Mouse (Mus musculus) forebrain, embryonic 10.5 days (tissue): ENCODE measurements around the gene Mief1. TPM values are rescaled to one million over a fixed set of nuclear protein-coding genes. Genes with fewer than 3 reads are reported as not detected.

Experiments used
- DNase-seq: peaks from one replicate; pipeline ENCODE4 v3.0.0-alpha.2; 2017; ENCODE audit warnings: low spot score; ENCODE audit errors: extremely low spot score
- H3K27ac ChIP-seq: fragments of 300-500 bp; sonication (generic); 2 replicates; pipeline ENCODE4 v1.5.1; 2016; ENCODE audit warnings: mild to moderate bottlenecking
- H3K27me3 ChIP-seq: fragments of 300-500 bp; sonication (generic); 2 replicates; pipeline ENCODE4 v1.6.1; 2016; ENCODE audit warnings: mild to moderate bottlenecking; ENCODE audit not compliant: poor library complexity, severe bottlenecking
- H3K36me3 ChIP-seq: fragments of 300-500 bp; sonication (generic); replicated peaks from 2 replicates; pipeline ENCODE4 v1.6.1; 2016; ENCODE audit warnings: mild to moderate bottlenecking, moderate library complexity
- H3K4me1 ChIP-seq: fragments of 300-500 bp; sonication (generic); 2 replicates; pipeline ENCODE4 v1.6.1; 2016
- H3K4me3 ChIP-seq: fragments of 300-500 bp; sonication (generic); 2 replicates; pipeline ENCODE4 v1.5.1; 2016; ENCODE audit warnings: mild to moderate bottlenecking, moderate library complexity
- H3K9me3 ChIP-seq: fragments of 300-500 bp; sonication (generic); 2 replicates; pipeline ENCODE4 v1.6.1; 2016; ENCODE audit warnings: mild to moderate bottlenecking, moderate library complexity
- WGBS: fragments of 180-500 bp; shearing (Covaris S2); methylation state at CpG from one replicate; pipeline ENCODE4 v1.1.7; 2016; 5-methylcytosine and 5-hydroxymethylcytosine counted together
- polyA plus RNA-seq: library from polyadenylated mRNA; unstranded; fragments of >200 nt; fragmentation: Nextera tagmentation; extraction: Ambion mirVana; gene quantifications from 2 replicates; pipeline ENCODE4 v1.2.1, GENCODE M21; 2016

Gene Mief1
- polyA plus RNA-seq, 1 experiment from 2014 or later: 48.2 TPM

DNA sequence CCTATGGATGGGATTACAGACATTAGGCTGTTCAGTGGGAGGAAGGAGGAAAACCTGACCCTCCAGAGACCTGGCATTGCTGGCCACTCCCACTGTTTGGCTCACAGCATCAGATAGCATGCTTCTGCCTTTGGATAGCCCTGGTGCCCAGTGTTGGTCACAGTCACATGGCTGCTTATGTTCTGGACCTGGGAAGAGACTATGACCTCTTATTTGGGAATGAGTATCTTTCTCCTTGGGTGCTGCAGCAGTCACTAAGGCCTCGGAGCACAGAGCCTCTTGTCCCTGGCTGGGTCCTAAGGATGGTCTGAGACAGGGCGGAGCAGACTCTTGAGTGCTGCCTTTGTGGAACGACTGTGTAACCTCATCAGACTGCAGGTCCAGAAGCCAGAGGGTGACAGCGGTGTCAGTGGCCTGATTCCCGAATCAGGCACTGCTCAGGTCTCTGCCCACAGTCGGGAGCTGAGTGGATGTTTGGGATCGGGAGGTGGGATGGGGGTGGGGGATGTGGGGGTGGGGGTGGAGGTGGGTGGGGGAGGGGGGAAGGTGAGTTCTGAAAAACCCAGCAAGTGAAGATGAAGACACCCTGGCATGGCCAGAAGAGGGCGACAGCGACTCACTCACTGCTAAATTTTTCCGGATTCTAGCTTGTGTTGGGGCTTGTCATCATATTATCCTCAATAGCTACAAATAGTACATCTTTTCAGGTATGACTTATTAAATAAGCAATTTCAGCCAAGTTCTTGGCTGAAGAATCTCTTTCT lies 17.9 kb upstream of the Mief1 start:
- Histone ChIP-seq H3K36me3 (peaks cover 32% of the 10 kb centered on the region), H3K4me3 (no peak overlapping the region), H3K27ac (no peak overlapping the region), H3K9me3 (no peaks in the 10 kb centered on the region), H3K4me1 (peaks cover 21% of the 10 kb centered on the region), H3K27me3 (no peaks in the 10 kb centered on the region)
- 18% methylated on average over 10 of the region's 10 CpGs for WGBS
- no peak for DNase-seq

DNA sequence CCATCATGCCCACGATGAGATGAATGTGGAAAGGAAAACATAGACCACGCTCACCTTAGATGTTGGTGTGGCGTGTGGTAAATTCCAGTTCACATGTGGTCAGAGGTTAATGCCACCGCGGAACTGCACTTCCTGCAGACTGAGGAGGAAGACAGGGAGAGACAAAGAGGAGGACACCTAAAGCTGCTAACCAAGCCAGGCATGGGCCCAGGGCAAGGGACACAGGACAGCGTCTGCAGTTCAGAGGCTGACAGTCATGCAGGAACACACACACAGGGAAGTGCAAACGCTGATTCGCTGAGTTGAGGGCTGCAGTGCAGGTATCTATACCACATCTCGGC lies 17.4 kb upstream of the Mief1 start:
- 65% methylated on average over 9 of the region's 9 CpGs for WGBS

DNA sequence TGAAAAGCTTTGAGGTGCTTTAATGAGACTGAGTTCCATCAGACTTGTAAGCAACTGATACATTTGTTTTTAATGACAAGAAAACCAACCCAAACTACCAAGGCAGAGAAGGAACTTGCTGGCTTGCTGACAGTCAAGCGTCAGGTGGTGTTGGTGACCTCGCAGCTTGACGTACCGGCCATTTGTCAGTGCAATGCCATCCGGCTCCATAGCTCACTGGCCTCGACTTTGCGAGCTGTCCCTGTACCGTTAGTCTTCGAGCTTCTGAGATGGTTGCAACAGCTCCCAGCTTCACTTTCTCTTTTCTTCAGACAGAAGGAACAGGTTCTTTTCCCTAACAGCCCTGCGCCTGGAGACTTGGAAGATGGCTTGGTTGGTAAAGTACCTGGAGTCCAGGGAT lies 16.3 kb upstream of the Mief1 start:
- Histone ChIP-seq H3K4me3 (no peak overlapping the region), H3K27ac (no peak overlapping the region), H3K36me3 (peaks cover 16% of the 10 kb centered on the region), H3K27me3 (no peaks in the 10 kb centered on the region), H3K9me3 (no peaks in the 10 kb centered on the region), H3K4me1 (peaks cover 21% of the 10 kb centered on the region)
- DNase-seq: no peak
- 91% methylated on average over 10 of the region's 10 CpGs for WGBS

More for the DNA sequence above, 17.4 kb upstream of the Mief1 start:
- Histone ChIP-seq H3K27ac (no peak overlapping the region), H3K9me3 (no peaks in the 10 kb centered on the region), H3K4me1 (peaks cover 21% of the 10 kb centered on the region), H3K27me3 (no peaks in the 10 kb centered on the region), H3K36me3 (peaks cover 27% of the 10 kb centered on the region), H3K4me3 (no peak overlapping the region)
- no peak for DNase-seq

DNA sequence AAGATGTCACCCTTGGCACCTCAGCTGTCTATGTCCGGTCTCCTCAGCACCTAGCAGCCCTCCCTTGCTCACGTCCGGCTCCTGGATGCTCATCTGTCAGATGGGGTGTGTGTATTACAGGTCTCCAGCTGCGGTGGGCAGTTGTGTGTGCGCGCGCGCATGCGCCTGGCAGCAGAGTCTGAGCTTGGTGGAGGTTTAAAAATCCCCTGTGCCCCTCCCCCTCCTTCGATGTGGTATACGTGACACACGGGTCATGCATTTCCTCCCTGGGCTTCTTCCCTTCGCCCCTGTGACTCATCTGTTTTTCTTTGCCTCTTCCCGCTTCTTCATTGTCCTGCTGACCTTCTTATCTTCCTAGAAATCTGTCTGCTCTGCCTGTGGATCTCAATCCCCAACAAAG lies 14.6 kb upstream of the Mief1 start:
- H3K4me3 ChIP-seq: 0 out of 2 replicates have a peak overlapping the region, but pooled peaks have one; percentile 7
- peak overlapping the region; percentile 70 for H3K27ac ChIP-seq
- H3K27me3 ChIP-seq: no peaks in the 10 kb centered on the region
- no peak for DNase-seq
- no peaks in the 10 kb centered on the region for H3K9me3 ChIP-seq
- H3K36me3 ChIP-seq: no peaks in the 10 kb centered on the region; the same call in 1 of the 2 replicates
- 48% methylated on average over 14 of the region's 14 CpGs for WGBS
- peaks cover 21% of the 10 kb centered on the region for H3K4me1 ChIP-seq

DNA sequence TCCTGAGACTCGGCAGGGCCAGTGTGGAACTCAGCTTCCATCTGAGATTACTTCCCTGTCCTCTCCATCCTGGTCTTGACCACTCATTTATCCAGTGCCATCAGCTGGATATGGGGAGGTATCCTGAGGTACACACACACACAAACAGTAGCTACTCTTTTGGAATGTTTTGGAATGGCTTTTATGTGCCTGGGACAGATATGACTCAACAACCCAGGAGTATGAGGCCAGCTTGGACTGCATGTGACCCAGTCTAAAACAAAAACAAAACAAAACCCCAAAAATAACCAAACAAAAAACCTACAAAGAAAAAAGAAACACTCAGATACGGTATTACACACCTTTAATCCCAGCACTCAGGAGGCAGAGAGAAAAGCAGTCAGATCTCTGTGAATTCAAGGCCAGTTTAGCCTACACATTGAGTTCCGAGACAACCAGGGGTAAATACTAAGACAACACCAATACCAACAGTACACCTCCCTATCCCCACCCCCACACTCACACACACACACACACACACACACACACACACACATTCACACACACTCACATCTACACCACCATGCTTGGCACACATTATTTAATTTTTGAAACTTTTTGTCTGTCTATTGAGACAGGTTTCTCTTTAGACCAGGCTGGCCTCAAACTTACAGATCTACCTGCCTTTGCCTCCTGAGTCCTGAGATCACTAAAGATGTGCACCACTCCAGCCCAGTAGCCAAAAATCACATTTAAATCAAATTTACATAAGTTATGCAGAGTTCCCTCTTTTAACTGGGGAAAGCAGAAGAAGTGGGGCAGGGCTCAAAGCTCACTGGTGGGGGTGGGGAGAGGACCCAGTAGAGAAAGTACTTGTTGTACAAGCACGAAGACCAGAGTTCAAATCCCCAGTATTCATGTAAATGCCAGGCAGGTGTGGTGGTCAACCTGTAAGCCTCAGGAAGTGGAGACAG lies 13.8 kb upstream of the Mief1 start:
- Histone ChIP-seq H3K9me3 (no peaks in the 10 kb centered on the region), H3K36me3 (no peaks in the 10 kb centered on the region), H3K27me3 (no peaks in the 10 kb centered on the region), H3K4me1 (peaks cover 21% of the 10 kb centered on the region), H3K27ac (peak overlapping the region; percentile 70), H3K4me3 (no peak overlapping the region)
- 77% methylated on average over 4 of the region's 4 CpGs for WGBS
- DNase-seq: no peak

DNA sequence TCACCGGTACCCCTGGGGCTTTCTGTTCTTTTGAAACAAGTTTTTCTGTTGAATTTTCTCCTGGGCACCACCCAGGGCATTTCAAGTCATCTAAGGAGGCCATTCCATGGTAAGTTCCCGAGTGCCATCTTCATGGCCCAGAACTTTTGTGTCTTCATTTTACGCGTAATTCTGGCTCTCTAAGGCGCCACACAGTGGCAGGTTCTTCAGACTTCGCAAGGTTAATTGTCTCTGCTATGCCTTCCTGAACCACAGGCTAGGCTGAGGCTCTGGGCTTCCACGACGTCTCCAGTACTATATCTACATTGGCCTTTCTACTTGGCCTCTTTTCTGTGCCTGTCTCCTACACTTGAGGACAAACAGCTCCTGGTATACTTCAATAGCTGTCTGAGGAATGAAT lies 12.8 kb upstream of the Mief1 start:
- no peak overlapping the region for H3K4me3 ChIP-seq
- no peak for DNase-seq
- WGBS: 73% methylated on average over 8 of the region's 8 CpGs
- H3K4me1 ChIP-seq: peaks cover 15% of the 10 kb centered on the region
- H3K27ac ChIP-seq: no peak overlapping the region
- H3K9me3 ChIP-seq: no peaks in the 10 kb centered on the region
- H3K36me3 ChIP-seq: no peaks in the 10 kb centered on the region
- H3K27me3 ChIP-seq: no peaks in the 10 kb centered on the region

DNA sequence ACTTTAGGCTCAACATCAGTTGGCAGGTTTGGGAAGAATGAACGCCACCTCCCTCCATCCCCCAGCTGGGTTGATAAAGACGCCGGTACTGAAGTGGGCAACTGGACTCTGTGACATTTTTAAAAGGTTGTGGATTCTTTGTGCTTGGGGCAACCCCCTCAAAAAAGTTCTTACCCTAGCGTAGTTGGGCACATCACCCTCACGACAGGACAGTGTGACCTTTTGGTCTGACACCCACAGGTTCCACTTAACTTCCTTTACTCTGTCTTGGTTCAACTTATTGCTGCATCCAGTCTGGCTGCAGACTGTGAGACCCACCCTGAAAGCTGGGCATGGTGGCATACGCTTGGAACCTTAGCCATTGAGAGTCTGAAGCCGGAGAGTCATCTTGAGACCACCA lies 10.1 kb upstream of the Mief1 start:
- 91% methylated on average over 7 of the region's 7 CpGs for WGBS
- no peak overlapping the region for H3K27ac ChIP-seq

DNA sequence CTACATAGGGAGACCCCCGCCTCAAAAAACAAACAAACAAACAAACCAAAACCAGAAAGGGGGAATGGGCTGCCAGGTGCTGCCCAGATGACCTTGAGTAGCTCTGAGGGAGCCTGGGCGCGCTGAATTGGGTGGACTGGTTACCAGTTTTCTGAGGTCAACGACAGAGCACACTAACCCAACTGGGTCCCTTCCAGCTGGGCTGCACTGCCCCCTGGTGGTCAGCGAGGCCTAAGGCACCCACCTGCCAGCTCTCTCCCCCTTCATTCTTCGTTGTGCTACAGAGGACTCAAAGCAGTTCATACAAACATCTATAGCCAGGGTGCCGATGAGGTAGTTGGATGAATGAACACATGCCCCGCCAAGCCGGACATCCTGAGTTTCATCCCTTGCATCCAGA lies 8.6 kb upstream of the Mief1 start:
- Histone ChIP-seq H3K36me3 (no peaks in the 10 kb centered on the region), H3K27ac (no peak overlapping the region), H3K27me3 (no peaks in the 10 kb centered on the region), H3K4me1 (peaks cover 9% of the 10 kb centered on the region), H3K9me3 (no peaks in the 10 kb centered on the region), H3K4me3 (no peak overlapping the region)
- WGBS: 24% methylated on average over 9 of the region's 9 CpGs
- DNase-seq: peak; percentile 81

More for the DNA sequence above, 10.1 kb upstream of the Mief1 start:
- Histone ChIP-seq H3K27me3 (no peaks in the 10 kb centered on the region), H3K9me3 (no peaks in the 10 kb centered on the region), H3K36me3 (no peaks in the 10 kb centered on the region), H3K4me3 (no peak overlapping the region), H3K4me1 (peaks cover 19% of the 10 kb centered on the region)
- no peak for DNase-seq

DNA sequence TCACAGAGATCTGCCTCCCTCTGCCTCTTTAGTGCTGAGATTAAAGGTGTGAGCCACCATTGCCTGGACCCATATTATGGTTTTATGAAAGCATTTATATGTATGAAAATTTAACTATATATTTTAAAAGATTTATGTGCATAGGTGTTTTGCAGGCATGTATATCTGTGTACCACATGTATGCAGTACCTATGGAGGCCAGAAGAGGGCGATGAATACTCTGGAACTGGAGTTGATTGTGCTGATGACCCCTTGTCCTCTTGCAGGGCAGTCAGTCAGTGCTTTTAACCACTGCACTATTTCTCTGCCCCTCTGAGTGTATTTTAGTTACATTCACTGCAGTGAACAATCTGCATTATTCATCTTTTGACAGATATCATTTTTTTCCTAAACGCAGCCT lies 8.0 kb upstream of the Mief1 start:
- Histone ChIP-seq H3K4me1 (peaks cover 9% of the 10 kb centered on the region), H3K27ac (no peak overlapping the region), H3K27me3 (no peaks in the 10 kb centered on the region), H3K9me3 (no peaks in the 10 kb centered on the region), H3K36me3 (no peaks in the 10 kb centered on the region), H3K4me3 (no peak overlapping the region)
- peak; percentile 69 for DNase-seq
- whole genome bisulfite sequencing: 47% methylated on average over 2 of the region's 2 CpGs

DNA sequence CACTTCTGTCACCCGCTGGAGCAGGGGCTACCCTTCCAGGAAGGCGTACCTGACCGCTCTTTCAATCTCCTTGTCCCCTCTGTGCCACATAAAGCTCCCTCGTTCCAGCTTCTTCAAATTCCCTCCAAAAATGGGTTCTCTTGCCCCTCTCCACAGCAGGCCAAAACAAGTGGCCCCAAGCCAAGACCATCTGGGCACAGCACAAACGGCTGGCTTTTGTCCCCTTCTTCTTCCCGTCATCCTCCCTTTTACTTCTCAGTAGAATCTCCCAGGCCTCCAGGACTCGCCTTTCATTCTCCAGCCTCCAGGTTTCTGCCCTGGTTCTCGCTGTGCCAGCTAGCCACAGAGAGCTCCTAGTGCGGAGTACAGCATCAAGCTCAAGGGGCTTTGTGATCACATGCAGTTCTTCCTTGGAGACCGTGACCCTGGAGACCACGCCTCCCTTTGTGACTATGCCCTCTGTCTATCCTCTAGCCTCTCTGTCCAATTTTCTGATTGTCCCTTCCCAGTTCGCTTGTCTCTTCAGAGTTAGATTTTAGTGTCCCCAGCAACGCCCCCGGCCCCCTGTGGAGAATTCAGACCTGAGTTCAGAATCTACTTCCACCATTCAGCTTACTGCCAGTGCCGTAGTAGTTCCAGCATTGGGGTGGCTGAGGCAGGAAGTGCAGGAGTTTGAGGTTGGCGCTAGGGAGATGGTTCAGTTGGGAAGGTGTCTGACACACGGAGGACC lies 5.6 kb upstream of the Mief1 start:
- peaks cover 19% of the 10 kb centered on the region for H3K4me1 ChIP-seq
- H3K27me3 ChIP-seq: no peaks in the 10 kb centered on the region
- H3K9me3 ChIP-seq: no peaks in the 10 kb centered on the region
- 80% methylated on average over 17 of the region's 17 CpGs for WGBS
- 0 out of 2 replicates have a peak overlapping the region, but pooled peaks have one; percentile 16 for H3K27ac ChIP-seq
- DNase-seq: no peak
- H3K36me3 ChIP-seq: no peaks in the 10 kb centered on the region
- no peak overlapping the region for H3K4me3 ChIP-seq

DNA sequence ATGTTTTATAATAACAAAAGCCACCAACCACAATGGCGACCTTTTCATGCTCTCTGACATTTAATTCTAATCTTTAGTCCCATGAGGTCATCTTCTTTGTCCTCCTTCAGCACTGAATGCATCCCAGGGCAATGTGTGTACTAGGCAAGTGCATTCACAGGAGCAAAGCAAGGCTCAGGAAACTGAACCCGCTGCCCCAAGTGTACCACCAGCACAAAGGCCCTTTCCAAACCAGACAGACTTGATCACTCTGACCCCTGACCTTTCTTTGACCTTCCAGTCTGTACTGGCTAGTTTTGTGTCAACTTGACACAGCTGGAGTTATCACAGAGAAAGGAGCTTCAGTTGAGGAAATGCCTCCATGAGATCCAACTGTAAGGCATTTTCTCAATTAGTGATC lies 1.5 kb upstream of the Mief1 start:
- DNase-seq: no peak
- WGBS: 55% methylated on average over 2 of the region's 2 CpGs
- no peak overlapping the region for H3K4me3 ChIP-seq
- no peaks in the 10 kb centered on the region for H3K9me3 ChIP-seq
- H3K4me1 ChIP-seq: peaks cover 40% of the 10 kb centered on the region
- peaks cover 21% of the 10 kb centered on the region for H3K36me3 ChIP-seq
- H3K27me3 ChIP-seq: no peaks in the 10 kb centered on the region
- no peak overlapping the region for H3K27ac ChIP-seq

DNA sequence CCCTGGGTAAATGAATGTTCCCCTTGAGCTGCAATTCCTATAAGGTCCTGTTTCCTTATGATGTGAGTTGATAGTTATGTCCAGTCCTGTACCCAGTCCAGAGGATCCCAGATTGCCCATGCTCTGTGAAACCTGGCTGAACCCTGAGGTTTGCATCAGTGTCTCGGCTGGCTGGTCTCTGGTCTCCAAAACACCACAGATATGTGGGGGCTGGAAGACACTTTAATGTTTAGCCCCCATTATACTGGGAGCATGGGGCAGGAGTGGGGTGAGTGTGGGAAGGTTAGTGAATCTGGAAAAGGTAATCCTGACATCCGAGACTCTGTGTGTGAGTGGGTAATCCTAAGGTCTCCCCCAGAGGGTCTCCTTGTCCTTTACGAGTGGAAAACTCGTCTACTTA lies 765 bp upstream of the Mief1 start:
- Histone ChIP-seq H3K36me3 (peaks cover 29% of the 10 kb centered on the region), H3K9me3 (no peaks in the 10 kb centered on the region), H3K27me3 (no peaks in the 10 kb centered on the region), H3K4me3 (peak overlapping the region; percentile 95), H3K4me1 (peaks cover 37% of the 10 kb centered on the region), H3K27ac (peak overlapping the region; percentile 94)
- WGBS: 68% methylated on average over 4 of the region's 4 CpGs
- no peak for DNase-seq
